Mouse (Mus musculus) MEL (cell line): ENCODE results near the gene Ube2q1.

Source experiments
- CTCF ChIP-seq, 3 experiments: IDR thresholded peaks in 2 of 3; conservative IDR thresholded peaks in 1 of 3; 2 replicates each; pipeline ENCODE4 v1.5.1; 2011 to 2012; ENCODE audit warnings: low read length in 3 of 3, low read depth in 2 of 3, mild to moderate bottlenecking in 2 of 3, improper control_type of control experiment in 1 of 3, inconsistent platforms in 1 of 3, mixed read lengths in 1 of 3, moderate library complexity in 1 of 3; ENCODE audit not compliant: control insufficient read depth in 1 of 3, insufficient read depth in 1 of 3, poor library complexity in 1 of 3, severe bottlenecking in 1 of 3
- GATA1 ChIP-seq: IDR thresholded peaks from 2 replicates; pipeline ENCODE4 v1.6.1; 2011; ENCODE audit warnings: low read depth, low read length, improper control_type of control experiment
- MAX ChIP-seq: IDR thresholded peaks from 2 replicates; pipeline ENCODE4 v1.6.1; 2011; ENCODE audit warnings: low read length, improper control_type of control experiment
- MEF2A ChIP-seq: IDR thresholded peaks from 2 replicates; pipeline ENCODE4 v1.6.1; 2014; ENCODE audit warnings: low read depth, mild to moderate bottlenecking, inconsistent platforms, low read length, improper control_type of control experiment; ENCODE audit not compliant: poor library complexity, insufficient replicate concordance, severe bottlenecking; ENCODE audit errors: extremely low read depth
- POLR2A ChIP-seq, 2 experiments: IDR thresholded peaks; 2 replicates each; pipeline ENCODE4 v1.6.1; 2011 to 2012; ENCODE audit warnings: low read length in 2 of 2, mild to moderate bottlenecking in 2 of 2, control low read depth in 1 of 2, improper control_type of control experiment in 1 of 2, low read depth in 1 of 2, moderate library complexity in 1 of 2; ENCODE audit not compliant: control insufficient read depth in 1 of 2, insufficient read depth in 1 of 2, poor library complexity in 1 of 2
- SMC3 ChIP-seq: IDR thresholded peaks from 2 replicates; pipeline ENCODE4 v1.6.1; 2011; ENCODE audit warnings: low read depth, low read length, improper control_type of control experiment
- ZC3H11A ChIP-seq: IDR thresholded peaks from 2 replicates; pipeline ENCODE4 v1.6.1; 2012; ENCODE audit warnings: low read depth, mild to moderate bottlenecking, inconsistent platforms, low read length, improper control_type of control experiment
- ZKSCAN1 ChIP-seq: IDR thresholded peaks from 2 replicates; pipeline ENCODE4 v1.6.1; 2012; ENCODE audit warnings: low read depth, mild to moderate bottlenecking, inconsistent platforms, low read length, improper control_type of control experiment, moderate library complexity

GRCm38 (mm10) chr3:89802876-89803275 is 29.5 kb downstream of the Ube2q1 start:
- TF ChIP-seq CTCF (IDR thresholded peaks at IDR 0.05 in 2 of 3, conservative IDR thresholded peaks at IDR 0.05 in 1 of 3; ENCODE audit: control insufficient read depth in 1 of 3, insufficient read depth in 1 of 3, low read depth in 2 of 3, low read length in 3 of 3, poor library complexity in 1 of 3, severe bottlenecking in 1 of 3) (no peak), POLR2A (IDR thresholded peaks at IDR 0.05; ENCODE audit: control insufficient read depth in 1 of 2, insufficient read depth in 1 of 2, low read depth in 1 of 2, low read length in 2 of 2, poor library complexity in 1 of 2) (no peak), GATA1 (no peak), MEF2A (no peak), SMC3 (no peak), ZC3H11A (no peak), ZKSCAN1 (no peak), MAX (no peak)
